Mouse (Mus musculus): Measurements from ENCODE around the gene St3gal3. TPM values are rescaled to one million over a fixed set of nuclear protein-coding genes. Genes with fewer than 3 reads are reported as not detected.

The St3gal3 gene
- total RNA-seq, 2 experiments from 2014 or later = 46.0 to 47.4 TPM

DNA sequence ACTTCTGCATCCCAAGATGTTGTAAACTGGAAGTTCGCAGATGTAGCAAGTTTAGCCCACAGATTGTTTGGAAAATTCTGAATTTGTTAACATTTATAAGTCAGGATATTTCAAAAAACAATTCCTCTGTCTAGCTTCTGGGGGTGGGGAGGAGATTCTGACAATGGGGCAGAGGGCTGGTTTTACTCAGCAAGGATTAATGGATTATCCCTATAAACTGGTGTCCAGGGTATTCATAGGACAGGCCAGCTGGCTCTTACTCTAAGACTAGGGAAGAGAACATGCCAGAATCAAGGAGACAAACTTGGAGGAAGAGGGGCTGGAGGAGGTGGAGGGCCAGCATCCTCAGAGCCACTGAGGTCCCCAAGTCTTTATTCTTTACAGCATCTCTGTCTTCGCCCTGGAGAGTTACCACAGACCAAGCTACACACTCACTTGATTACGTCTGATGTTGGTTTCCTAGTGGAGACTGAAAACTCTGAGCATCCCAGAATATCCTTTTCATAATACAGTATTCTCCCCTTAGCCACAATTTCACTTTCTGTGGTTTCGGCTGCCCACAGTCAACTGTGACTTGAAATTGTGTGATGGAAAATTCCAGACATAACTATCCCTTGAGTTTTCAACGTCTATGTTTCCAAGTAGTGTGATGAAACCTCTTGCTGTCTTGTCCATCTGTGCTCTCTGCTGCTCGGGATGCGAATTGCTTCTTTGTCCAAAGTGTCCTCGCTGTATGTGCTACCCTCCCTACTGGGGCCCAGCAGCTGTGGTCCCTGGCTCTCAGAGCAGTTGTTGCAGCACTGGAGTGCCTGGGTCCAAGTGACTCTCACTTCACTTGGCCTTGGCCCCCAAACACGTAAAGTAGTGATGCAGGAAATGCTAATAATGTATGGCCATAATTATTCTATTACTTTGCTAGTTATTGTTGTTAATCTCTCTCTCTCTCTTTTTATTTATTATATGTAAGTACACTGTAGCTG lies 64.2 kb downstream of the St3gal3 start:
- no peak overlapping the region for H3K4me3 ChIP-seq
- no peak for DNase-seq (ENCODE audit: extremely low spot score in 1 of 2, low spot score in 2 of 2)
- H3K27ac ChIP-seq = no peak overlapping the region
- TF ChIP-seq CTCF (IDR thresholded peaks at IDR 0.05) = no peak
- intact Hi-C loops (cut with DNase I) = loop anchor here (5.0 kb wide), 1 partner anchor 52 kb away; no protein-coding TSS in a partner anchor

DNA sequence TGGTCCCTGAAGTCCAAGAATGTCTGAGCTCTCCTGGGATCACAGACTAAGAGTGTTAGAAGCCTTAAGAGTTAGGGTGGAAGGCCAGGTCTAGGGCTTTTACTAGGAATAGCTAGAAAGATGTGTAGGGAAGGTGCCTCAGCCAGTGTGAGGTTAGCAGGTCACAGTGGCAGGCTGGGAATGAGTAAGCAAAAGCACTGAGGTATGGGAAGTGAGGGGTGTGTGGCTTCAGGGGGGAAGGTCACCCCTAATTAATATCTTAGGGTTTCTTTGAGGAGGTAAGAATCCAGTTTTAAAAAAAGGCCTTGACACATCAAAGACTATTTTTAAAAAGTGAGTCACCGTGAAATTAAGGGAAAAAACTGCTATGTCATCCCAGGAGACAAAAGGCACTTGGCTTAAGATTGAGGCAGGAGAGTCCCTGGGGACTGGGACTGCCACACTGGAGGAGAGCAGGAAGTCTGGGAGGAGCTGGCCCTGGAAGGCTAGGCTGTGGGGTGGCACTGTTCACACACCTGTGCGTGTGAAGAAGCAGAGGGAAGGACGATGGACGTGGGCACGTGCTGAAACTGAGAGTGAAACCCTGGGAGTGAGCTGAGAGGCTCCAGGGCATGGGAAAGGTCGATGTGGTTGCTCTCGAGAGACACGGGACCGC lies 72.8 kb downstream of the St3gal3 start:
- TF ChIP-seq CTCF (IDR thresholded peaks at IDR 0.05) = no peak
- no peak for DNase-seq (ENCODE audit: extremely low spot score in 1 of 2, low spot score in 2 of 2)
- H3K27ac ChIP-seq = no peak overlapping the region
- H3K4me3 ChIP-seq = no peak overlapping the region
- intact Hi-C loops (cut with DNase I) = no loop called here

- intact Hi-C loops (cut with DNase I) = no loop called here
- Histone ChIP-seq H3K4me3 (no peak overlapping the region), H3K27ac (no peak overlapping the region)
- no peak for DNase-seq (ENCODE audit: extremely low spot score in 1 of 2, low spot score in 2 of 2)
- TF ChIP-seq CTCF (IDR thresholded peaks at IDR 0.05) = no peak
Observed at GRCm38 (mm10) chr4:118060915-118061530, 73.7 kb downstream of the St3gal3 start.

DNA sequence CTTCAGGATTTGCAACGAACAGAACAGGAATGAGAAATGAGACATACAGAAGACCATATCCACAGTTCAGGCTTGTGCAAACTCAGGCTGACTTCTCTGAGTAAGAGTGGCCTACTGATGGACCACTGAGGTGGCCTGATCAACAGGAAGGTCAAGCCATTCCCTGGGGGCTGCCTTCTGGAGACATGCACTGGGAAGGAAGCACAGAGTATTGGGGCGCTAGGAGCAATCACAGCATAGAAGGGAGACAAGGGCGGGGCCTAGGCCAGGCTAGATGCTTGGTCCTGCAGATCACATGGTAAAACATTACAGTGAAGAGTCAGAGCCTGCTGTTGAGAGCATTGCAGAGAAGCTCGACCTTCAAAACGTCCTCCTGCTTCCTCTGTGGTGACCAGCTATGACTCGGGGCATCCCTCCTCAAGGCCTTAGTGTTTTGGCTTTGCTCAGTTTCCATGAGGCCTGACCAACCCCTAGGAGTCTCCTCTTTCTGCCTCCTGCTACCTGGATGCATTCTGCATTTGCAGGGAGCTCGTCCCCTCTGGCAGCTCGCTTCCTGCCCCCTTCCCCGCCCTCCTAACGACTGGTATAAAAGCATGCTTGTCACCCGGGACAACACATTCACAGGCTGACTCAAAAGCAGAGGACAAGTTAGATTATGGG lies 74.8 kb downstream of the St3gal3 start:
- DNase-seq (ENCODE audit: extremely low spot score in 1 of 2, low spot score in 2 of 2) = no peak
- TF ChIP-seq CTCF (IDR thresholded peaks at IDR 0.05) = no peak
- H3K27ac ChIP-seq = no peak overlapping the region
- no peak overlapping the region for H3K4me3 ChIP-seq
- intact Hi-C loops (cut with DNase I) = no loop called here

- no peak for DNase-seq (ENCODE audit: extremely low spot score in 1 of 2, low spot score in 2 of 2)
- intact Hi-C loops (cut with DNase I) = no loop called here
- H3K27ac ChIP-seq = peak overlapping the region; percentile 58
Observed at GRCm38 (mm10) chr4:118058116-118058677, 76.5 kb downstream of the St3gal3 start.

GRCm38 (mm10) chr4:118057076-118057475 lies 77.6 kb downstream of the St3gal3 start:
- H3K27ac ChIP-seq = no peak overlapping the region
- no peak overlapping the region for H3K4me3 ChIP-seq
- DNase-seq (ENCODE audit: extremely low spot score in 1 of 2, low spot score in 2 of 2) = no peak
- intact Hi-C loops (cut with DNase I) = no loop called here
- TF ChIP-seq CTCF (IDR thresholded peaks at IDR 0.05) = no peak

More at GRCm38 (mm10) chr4:118058116-118058677, 76.5 kb downstream of the St3gal3 start:
- H3K4me3 ChIP-seq = no peak overlapping the region
- no peak for TF ChIP-seq CTCF (IDR thresholded peaks at IDR 0.05)

DNA sequence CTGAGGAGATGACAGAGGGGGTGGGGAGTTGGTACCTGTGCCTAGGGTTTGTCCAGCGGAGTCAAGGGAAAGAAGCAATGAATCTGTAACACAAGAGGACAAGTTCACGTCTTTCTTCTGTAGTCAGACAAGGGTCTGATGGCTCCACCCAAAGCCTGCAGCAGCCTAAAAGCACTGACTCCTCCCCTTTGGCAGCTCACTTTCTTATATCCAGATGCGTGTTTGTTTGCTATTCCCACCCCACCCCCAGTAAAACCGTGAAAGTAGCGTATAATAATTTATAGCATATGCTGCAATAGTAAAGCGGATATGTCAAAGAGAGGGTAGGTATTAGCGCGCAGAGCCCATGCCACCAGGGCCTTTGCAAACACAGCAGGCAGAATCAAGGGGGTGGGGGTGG lies 80.1 kb downstream of the St3gal3 start:
- DNase-seq (ENCODE audit: extremely low spot score in 1 of 2, low spot score in 2 of 2) = no peak
- Histone ChIP-seq H3K4me3 (no peak overlapping the region), H3K27ac (no peak overlapping the region)
- intact Hi-C loops (cut with DNase I) = no loop called here
- TF ChIP-seq CTCF (IDR thresholded peaks at IDR 0.05) = no peak

DNA sequence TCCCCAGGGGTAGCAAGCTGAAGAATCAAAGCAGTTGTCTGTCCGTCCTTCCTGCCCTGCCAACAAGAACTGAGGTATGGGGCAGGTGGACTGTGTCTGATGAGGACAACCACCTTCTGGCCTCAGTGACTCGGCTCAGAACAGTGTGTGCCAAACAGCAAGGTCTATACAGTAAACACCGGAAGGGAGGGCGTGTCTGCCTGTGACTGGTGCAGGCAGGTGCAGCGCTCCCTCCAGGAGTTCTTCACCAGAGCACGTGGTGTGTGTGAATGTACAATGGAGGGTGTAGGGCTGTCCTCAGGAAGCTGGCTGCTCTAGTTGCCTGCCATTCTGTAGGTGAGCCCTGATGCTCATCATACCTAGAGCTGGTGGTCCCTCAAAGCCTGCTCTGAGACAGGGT lies 80.8 kb downstream of the St3gal3 start:
- TF ChIP-seq CTCF (IDR thresholded peaks at IDR 0.05) = no peak
- intact Hi-C loops (cut with DNase I) = no loop called here

GRCm38 (mm10) chr4:118049606-118050302 lies 85.0 kb downstream of the St3gal3 start:
- TF ChIP-seq CTCF (IDR thresholded peaks at IDR 0.05) = no peak
- no peak overlapping the region for H3K4me3 ChIP-seq
- no peak overlapping the region for H3K27ac ChIP-seq
- no peak for DNase-seq (ENCODE audit: extremely low spot score in 1 of 2, low spot score in 2 of 2)
- intact Hi-C loops (cut with DNase I) = no loop called here

More for the DNA sequence above, 80.8 kb downstream of the St3gal3 start:
- no peak for DNase-seq (ENCODE audit: extremely low spot score in 1 of 2, low spot score in 2 of 2)
- Histone ChIP-seq H3K27ac (no peak overlapping the region), H3K4me3 (no peak overlapping the region)

DNA sequence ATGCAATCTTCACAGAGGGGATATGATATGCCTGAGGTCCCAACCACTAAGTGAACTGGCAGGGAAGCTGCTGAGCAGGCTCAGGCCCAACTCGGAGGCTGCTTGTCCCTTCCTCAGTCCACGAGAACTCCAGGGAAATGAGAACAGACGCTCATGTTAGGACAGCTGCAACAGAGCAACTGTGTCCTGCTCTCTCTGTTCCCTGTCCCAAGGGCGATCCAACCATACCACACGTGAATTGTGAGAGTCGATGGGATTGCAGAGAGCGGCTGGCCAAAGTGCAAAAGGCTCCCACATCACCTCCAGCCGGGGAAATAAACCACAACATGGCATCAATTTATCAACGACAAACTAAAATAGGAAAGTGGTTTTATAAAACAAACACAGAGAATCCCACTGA lies 90.2 kb downstream of the St3gal3 start:
- no peak overlapping the region for H3K4me3 ChIP-seq
- intact Hi-C loops (cut with DNase I) = no loop called here
- H3K27ac ChIP-seq = no peak overlapping the region
- no peak for DNase-seq (ENCODE audit: extremely low spot score in 1 of 2, low spot score in 2 of 2)
- no peak for TF ChIP-seq CTCF (IDR thresholded peaks at IDR 0.05)
